Mouse (Mus musculus) MEL (cell line): ENCODE measurements at regions not wholly inside any gene's neighbourhood (a gene's known extent, or its start where the extent isn't known, plus 50 kb on each side); places are given as distances from the start of the nearest gene placed in this dataset.
A peak's percentile ranks its signal among the peaks of the same experiment; 100 is the strongest.

Experiments
- DNase-seq: peaks from one replicate; pipeline ENCODE4 v3.0.0; 2011; ENCODE audit warnings: low read depth, low spot score
- H3K27ac ChIP-seq: 2 replicates; pipeline ENCODE4 v1.5.1; 2012; ENCODE audit warnings: low read depth, mild to moderate bottlenecking, control low read depth, low read length, moderate library complexity; ENCODE audit not compliant: control insufficient read depth
- H3K27me3 ChIP-seq, 2 experiments: fragments of 150-350 bp in 1 of 2; sonication (generic) in 1 of 2; 2 replicates each; pipeline ENCODE4 v1.6.1; 2012; ENCODE audit warnings: low read length in 2 of 2, mild to moderate bottlenecking in 2 of 2, improper control_type of control experiment in 1 of 2, moderate library complexity in 1 of 2; ENCODE audit not compliant: insufficient read depth in 2 of 2, control insufficient read depth in 1 of 2
- H3K36me3 ChIP-seq, 2 experiments: 2 replicates each; pipeline ENCODE4 v1.6.1; 2012 to 2014; ENCODE audit warnings: low read length in 2 of 2, improper control_type of control experiment in 1 of 2, inconsistent platforms in 1 of 2, mild to moderate bottlenecking in 1 of 2; ENCODE audit not compliant: insufficient read depth in 2 of 2, control insufficient read depth in 1 of 2
- H3K4me1 ChIP-seq, 2 experiments: fragments of 150-350 bp in 1 of 2; sonication (generic) in 1 of 2; 2 replicates each; pipeline ENCODE4 v1.6.1; 2012; ENCODE audit warnings: low read length in 2 of 2, improper control_type of control experiment in 1 of 2, mild to moderate bottlenecking in 1 of 2; ENCODE audit not compliant: insufficient read depth in 2 of 2, control insufficient read depth in 1 of 2
- H3K4me3 ChIP-seq, 2 experiments: fragments of 150-350 bp in 1 of 2; sonication (generic) in 1 of 2; 2 replicates each; pipeline ENCODE4 v1.5.1; 2012; ENCODE audit warnings: low read depth in 2 of 2, low read length in 2 of 2, mild to moderate bottlenecking in 2 of 2, moderate library complexity in 2 of 2, control low read depth in 1 of 2, improper control_type of control experiment in 1 of 2; ENCODE audit not compliant: control insufficient read depth in 1 of 2, insufficient read depth in 1 of 2
- H3K79me2 ChIP-seq: 2 replicates; pipeline ENCODE4 v1.6.1; 2012; ENCODE audit warnings: mild to moderate bottlenecking, low read length, moderate library complexity; ENCODE audit not compliant: control insufficient read depth, poor library complexity, insufficient read depth
- H3K9ac ChIP-seq: 2 replicates; pipeline ENCODE4 v1.6.1; 2012; ENCODE audit warnings: low read depth, mild to moderate bottlenecking, control low read depth, low read length, moderate library complexity; ENCODE audit not compliant: control insufficient read depth, poor library complexity, severe bottlenecking
- H3K9me3 ChIP-seq: fragments of 150-350 bp; sonication (generic); replicated peaks from 2 replicates; pipeline ENCODE4 v1.6.1; 2012; ENCODE audit warnings: mild to moderate bottlenecking, low read length, improper control_type of control experiment, moderate library complexity; ENCODE audit not compliant: insufficient read depth
- BHLHE40 ChIP-seq: IDR thresholded peaks from 2 replicates; pipeline ENCODE4 v1.6.1; 2012; ENCODE audit warnings: low read depth, mild to moderate bottlenecking, inconsistent platforms, low read length, improper control_type of control experiment, borderline replicate concordance
- CHD2 ChIP-seq: IDR thresholded peaks from 2 replicates; pipeline ENCODE4 v1.6.1; 2011; ENCODE audit warnings: low read length, improper control_type of control experiment
- ELF1 ChIP-seq: IDR thresholded peaks from 2 replicates; pipeline ENCODE4 v1.6.1; 2014; ENCODE audit warnings: low read depth, mild to moderate bottlenecking, inconsistent platforms, low read length, improper control_type of control experiment, moderate library complexity
- EP300 ChIP-seq, 2 experiments: IDR thresholded peaks; 2 replicates each; pipeline ENCODE4 v1.6.1; 2011; ENCODE audit warnings: improper control_type of control experiment in 2 of 2, low read length in 2 of 2, low read depth in 1 of 2, mild to moderate bottlenecking in 1 of 2
- ETS1 ChIP-seq: IDR thresholded peaks from 2 replicates; pipeline ENCODE4 v1.6.1; 2012; ENCODE audit warnings: low read depth, mild to moderate bottlenecking, inconsistent platforms, low read length, improper control_type of control experiment, moderate library complexity
- GABPA ChIP-seq: IDR thresholded peaks from 2 replicates; pipeline ENCODE4 v1.6.1; 2012; ENCODE audit warnings: low read depth, mild to moderate bottlenecking, inconsistent platforms, low read length, improper control_type of control experiment, moderate library complexity
- GATA1 ChIP-seq: IDR thresholded peaks from 2 replicates; pipeline ENCODE4 v1.6.1; 2011; ENCODE audit warnings: low read depth, low read length, improper control_type of control experiment
- JUND ChIP-seq: IDR thresholded peaks from 2 replicates; pipeline ENCODE4 v1.6.1; 2011; ENCODE audit warnings: low read depth, mild to moderate bottlenecking, improper control_type of control experiment, low read length
- MAX ChIP-seq: IDR thresholded peaks from 2 replicates; pipeline ENCODE4 v1.6.1; 2011; ENCODE audit warnings: low read length, improper control_type of control experiment
- MAZ ChIP-seq: IDR thresholded peaks from 2 replicates; pipeline ENCODE4 v1.6.1; 2012; ENCODE audit warnings: low read depth, mild to moderate bottlenecking, inconsistent platforms, low read length, improper control_type of control experiment
- MYC ChIP-seq: IDR thresholded peaks from 2 replicates; pipeline ENCODE4 v1.6.1; 2011; ENCODE audit warnings: low read depth, mild to moderate bottlenecking, low read length, improper control_type of control experiment, moderate library complexity
- NRF1 ChIP-seq: IDR thresholded peaks from 2 replicates; pipeline ENCODE4 v1.6.1; 2014; ENCODE audit warnings: low read depth, mild to moderate bottlenecking, inconsistent platforms, low read length, improper control_type of control experiment, moderate library complexity; ENCODE audit not compliant: poor library complexity, insufficient read depth, severe bottlenecking
- POLR2A ChIP-seq, 2 experiments: IDR thresholded peaks; 2 replicates each; pipeline ENCODE4 v1.6.1; 2011 to 2012; ENCODE audit warnings: low read length in 2 of 2, mild to moderate bottlenecking in 2 of 2, control low read depth in 1 of 2, improper control_type of control experiment in 1 of 2, low read depth in 1 of 2, moderate library complexity in 1 of 2; ENCODE audit not compliant: control insufficient read depth in 1 of 2, insufficient read depth in 1 of 2, poor library complexity in 1 of 2
- RAD21 ChIP-seq: IDR thresholded peaks from 2 replicates; pipeline ENCODE4 v1.6.1; 2011; ENCODE audit warnings: mild to moderate bottlenecking, low read depth, low read length, improper control_type of control experiment
- RCOR1 ChIP-seq: IDR thresholded peaks from 2 replicates; pipeline ENCODE4 v1.6.1; 2012; ENCODE audit warnings: low read depth, mild to moderate bottlenecking, inconsistent platforms, low read length, improper control_type of control experiment
- SIN3A ChIP-seq: IDR thresholded peaks from 2 replicates; pipeline ENCODE4 v1.6.1; 2012; ENCODE audit warnings: low read length, improper control_type of control experiment, inconsistent platforms
- TBP ChIP-seq: IDR thresholded peaks from 2 replicates; pipeline ENCODE4 v1.8.0; 2011; ENCODE audit warnings: low read depth, low read length, improper control_type of control experiment
- UBTF ChIP-seq: IDR thresholded peaks from 2 replicates; pipeline ENCODE4 v1.6.1; 2012; ENCODE audit warnings: low read depth, mild to moderate bottlenecking, inconsistent platforms, low read length, improper control_type of control experiment, moderate library complexity, borderline replicate concordance; ENCODE audit not compliant: insufficient read depth
- ZC3H11A ChIP-seq: IDR thresholded peaks from 2 replicates; pipeline ENCODE4 v1.6.1; 2012; ENCODE audit warnings: low read depth, mild to moderate bottlenecking, inconsistent platforms, low read length, improper control_type of control experiment
- ZKSCAN1 ChIP-seq: IDR thresholded peaks from 2 replicates; pipeline ENCODE4 v1.6.1; 2012; ENCODE audit warnings: low read depth, mild to moderate bottlenecking, inconsistent platforms, low read length, improper control_type of control experiment, moderate library complexity
- ZMIZ1 ChIP-seq: IDR thresholded peaks from 2 replicates; pipeline ENCODE4 v1.6.1; 2012; ENCODE audit warnings: low read depth, mild to moderate bottlenecking, inconsistent platforms, low read length, improper control_type of control experiment, moderate library complexity
- ZNF384 ChIP-seq: IDR thresholded peaks from 2 replicates; pipeline ENCODE4 v1.6.1; 2012; ENCODE audit warnings: low read depth, mild to moderate bottlenecking, inconsistent platforms, low read length, improper control_type of control experiment

- Histone ChIP-seq H3K27me3 (no peaks in the 10 kb centered on the region), H3K9me3 (no peaks in the 10 kb centered on the region), H3K4me3 (no peak overlapping the region), H3K4me1 (peaks cover 2 to 33% of the 10 kb centered on the region in 2 experiments), H3K79me2 (no peaks in the 10 kb centered on the region), H3K36me3 (peaks cover 0 to 33% of the 10 kb centered on the region in 2 experiments; a peak in 2 of 4 replicates), H3K9ac (no peak overlapping the region), H3K27ac (no peak overlapping the region)
- no peak for DNase-seq
- TF ChIP-seq ZNF384 (no peak), MAX (no peak), ELF1 (no peak), MYC (no peak), CHD2 (no peak), JUND (no peak), ZKSCAN1 (no peak), ZMIZ1 (no peak)
Observed at GRCm38 (mm10) chr17:47171801-47172200, 161.4 kb upstream of the Ubr2 start.

- DNase-seq = no peak
- TF ChIP-seq RAD21 (no peak), ZNF384 (peak; percentile 64)
- Histone ChIP-seq H3K4me3 (no peak overlapping the region), H3K36me3 (peaks cover 0 to 29% of the 10 kb centered on the region in 2 experiments; a peak in 2 of 4 replicates), H3K27me3 (no peaks in the 10 kb centered on the region), H3K79me2 (no peaks in the 10 kb centered on the region), H3K9ac (no peak overlapping the region), H3K9me3 (no peaks in the 10 kb centered on the region), H3K4me1 (peaks cover 2 to 30% of the 10 kb centered on the region in 2 experiments), H3K27ac (no peak overlapping the region)
Observed at GRCm38 (mm10) chr17:47170978-47171593, 160.7 kb upstream of the Ubr2 start.

- Histone ChIP-seq H3K9me3 (no peaks in the 10 kb centered on the region), H3K27me3 (no peaks in the 10 kb centered on the region), H3K4me1 (peaks cover 2 to 11% of the 10 kb centered on the region in 2 experiments; a peak in 3 of 4 replicates), H3K79me2 (no peaks in the 10 kb centered on the region), H3K27ac (no peak overlapping the region), H3K36me3 (peaks cover 0 to 18% of the 10 kb centered on the region in 2 experiments; a peak in 2 of 4 replicates), H3K9ac (no peak overlapping the region), H3K4me3 (no peak overlapping the region)
- TF ChIP-seq TBP (no peak), ZNF384 (no peak), EP300 (IDR thresholded peaks at IDR 0.05; ENCODE audit: low read depth in 1 of 2, low read length in 2 of 2) (peak; percentile 36 to 70; a peak in 2 of 4 replicates), MAX (no peak), GABPA (no peak), GATA1 (0 out of 2 replicates have a peak, but pooled peaks have one; percentile 47), RCOR1 (peak; percentile 55), ZMIZ1 (no peak), POLR2A (IDR thresholded peaks at IDR 0.05; ENCODE audit: control insufficient read depth in 1 of 2, insufficient read depth in 1 of 2, low read depth in 1 of 2, low read length in 2 of 2, poor library complexity in 1 of 2) (no peak), MAZ (no peak; the same call in 1 of the 2 replicates), UBTF (no peak), ETS1 (peak; percentile 53), ZC3H11A (no peak), NRF1 (no peak), ZKSCAN1 (no peak), SIN3A (no peak), JUND (no peak), BHLHE40 (no peak)
- DNase-seq = peak; percentile 71
Observed at GRCm38 (mm10) chr17:47168105-47168504, 157.7 kb upstream of the Ubr2 start.
